Mouse (Mus musculus): ENCODE results near the gene Lca5l.

DNA sequence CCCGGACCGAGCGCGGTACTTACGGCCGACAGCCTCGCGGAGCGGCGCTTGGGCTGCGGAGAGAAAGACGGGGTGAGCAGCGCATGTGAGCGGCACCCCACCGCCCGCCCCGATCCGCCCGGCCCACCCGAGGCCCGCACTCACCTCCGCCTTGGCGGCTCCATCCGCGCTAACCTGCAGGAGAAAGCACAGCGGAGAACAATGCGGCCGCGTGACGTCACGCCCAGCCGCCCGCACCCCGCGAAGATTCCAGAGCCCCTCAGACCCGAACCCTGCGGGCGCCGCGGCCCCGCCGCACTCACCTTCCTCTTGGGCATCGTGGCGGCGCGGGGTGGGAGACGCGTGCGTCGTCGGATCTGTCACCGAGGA, 64.8 kb downstream of the Lca5l start:
- TF ChIP-seq POLR2A (IDR thresholded peaks at IDR 0.05; ENCODE audit: low read depth, low read length) (no peak; the same call in 1 of the 2 replicates), CTCF (IDR thresholded peaks at IDR 0.05; ENCODE audit: borderline replicate concordance, insufficient read depth, low read length) (no peak)
